In genomic region chr12:79377861-79378260, GRCm38 (mm10) we compare ENCODE assay signal across 14 mouse cellular contexts.
DNase-seq lines count a peak whose midpoint lies in the region; ATAC-seq and TF ChIP-seq lines count a peak whose summit lies in the region.
"Had no signal": no experiment of that assay in that cellular context is flagged by ENCODE, and none has a peak within 500 bp of the region (broad histone marks: within the 10 kb centered on the region; RNA-seq: fewer than 3 reads in every experiment).

No protein-coding gene starts in this region.

- no peak overlapping the region for H3K4me3 ChIP-seq in lung, embryonic 16.5 days (ENCODE audit: low read length)
- no peak overlapping the region for H3K4me3 ChIP-seq in lung, adult 2 months (replicated peaks; ENCODE audit: extremely low read depth, low read depth, low read length)
- H3K4me3 ChIP-seq in embryonic facial prominence, embryonic 10.5 days: no peak overlapping the region
- H3K4me3 ChIP-seq in limb, embryonic 11.5 days (ENCODE audit: low read depth, low read length): no peak overlapping the region
- H3K4me3 ChIP-seq in neural tube, embryonic 15.5 days (replicated peaks): no peak overlapping the region

- no peaks in the 10 kb centered on the region for H3K27me3 ChIP-seq in lung, embryonic 16.5 days (ENCODE audit: control insufficient read depth, insufficient read depth, low read depth, low read length)
- no peaks in the 10 kb centered on the region for H3K27me3 ChIP-seq in embryonic facial prominence, embryonic 10.5 days (replicated peaks; ENCODE audit: low read depth, poor library complexity, severe bottlenecking)
- no peaks in the 10 kb centered on the region for H3K27me3 ChIP-seq in limb, embryonic 11.5 days (ENCODE audit: control insufficient read depth, insufficient read depth, low read length)
- no peaks in the 10 kb centered on the region for H3K27me3 ChIP-seq in neural tube, embryonic 15.5 days (replicated peaks)
- H3K27me3 ChIP-seq: Patski had no signal

- H3K27ac ChIP-seq in lung, embryonic 16.5 days (ENCODE audit: low read length): peak overlapping the region; percentile 62
- peak overlapping the region; percentile 69 for H3K27ac ChIP-seq in embryonic facial prominence, embryonic 10.5 days (replicated peaks)
- 0 out of 2 replicates have a peak overlapping the region, but pooled peaks have one; percentile 39 for H3K27ac ChIP-seq in limb, embryonic 11.5 days (replicated peaks; ENCODE audit: low read depth, low read length)
- no peak overlapping the region for H3K27ac ChIP-seq in neural tube, embryonic 15.5 days (replicated peaks)
- H3K27ac ChIP-seq: kidney, postnatal 0 days had no signal

- no peak for TF ChIP-seq POLR2A in lung, adult 2 months (IDR thresholded peaks at IDR 0.05; ENCODE audit: borderline replicate concordance, extremely low read depth, low read depth, low read length)

- 35% methylated on average over 4 of the region's 4 CpGs for whole genome bisulfite sequencing in lung, embryonic 16.5 days
- WGBS in lung, adult 2 months: 31% methylated on average over 4 of the region's 4 CpGs
- 30% methylated on average over 4 of the region's 4 CpGs for WGBS in embryonic facial prominence, embryonic 10.5 days
- 8% methylated on average over 4 of the region's 4 CpGs for WGBS in limb, embryonic 11.5 days
- WGBS in neural tube, embryonic 15.5 days: 66% methylated on average over 4 of the region's 4 CpGs

- TF ChIP-seq CTCF in lung, adult 2 months (IDR thresholded peaks at IDR 0.05; ENCODE audit: insufficient read depth, low read length): no peak

- H3K4me2 ChIP-seq in lung, embryonic 16.5 days (ENCODE audit: low read depth, low read length): no peak overlapping the region
- H3K4me2 ChIP-seq in limb, embryonic 11.5 days (ENCODE audit: low read depth, severe bottlenecking): no peak overlapping the region
- no peak overlapping the region for H3K4me2 ChIP-seq in neural tube, embryonic 15.5 days

- no peak for DNase-seq in lung, adult 2 months
- peak; percentile 63 for DNase-seq in embryonic facial prominence, embryonic 10.5 days (ENCODE audit: low spot score)
- DNase-seq in limb, embryonic 11.5 days (ENCODE audit: low spot score): peak; percentile 46
- DNase-seq in retina, postnatal 1 day: no peak
- DNase-seq: cerebellum, postnatal 25 days; forebrain, postnatal 0 days; gastrocnemius, postnatal 10 days; thymus, adult 2 months had no signal

- H3K36me3 ChIP-seq in lung, embryonic 16.5 days (ENCODE audit: control insufficient read depth, insufficient read depth, low read length): no peaks in the 10 kb centered on the region
- no peaks in the 10 kb centered on the region for H3K36me3 ChIP-seq in embryonic facial prominence, embryonic 10.5 days (replicated peaks)
- H3K36me3 ChIP-seq in limb, embryonic 11.5 days (ENCODE audit: control insufficient read depth, insufficient read depth, low read length): no peaks in the 10 kb centered on the region
- no peaks in the 10 kb centered on the region for H3K36me3 ChIP-seq in neural tube, embryonic 15.5 days

- H3K4me1 ChIP-seq in lung, embryonic 16.5 days (replicated peaks; ENCODE audit: control insufficient read depth, insufficient read depth, low read length): peaks cover 5% of the 10 kb centered on the region
- H3K4me1 ChIP-seq in lung, adult 2 months (ENCODE audit: control insufficient read depth, insufficient read depth, low read length): no peaks in the 10 kb centered on the region; the same call in 1 of the 2 replicates
- H3K4me1 ChIP-seq in embryonic facial prominence, embryonic 10.5 days: peaks cover 40% of the 10 kb centered on the region
- H3K4me1 ChIP-seq in limb, embryonic 11.5 days (ENCODE audit: control insufficient read depth, insufficient read depth, low read length): peaks cover 6% of the 10 kb centered on the region; the same call in 1 of the 2 replicates
- H3K4me1 ChIP-seq in neural tube, embryonic 15.5 days: no peaks in the 10 kb centered on the region

- no peak for ATAC-seq in lung, embryonic 16.5 days (ENCODE audit: low read depth)
- ATAC-seq in limb, embryonic 11.5 days (ENCODE audit: insufficient number of reproducible peaks, low FRiP score, low TSS enrichment, low read depth): 0 out of 2 replicates have a peak, but pooled peaks have one; percentile 35
- ATAC-seq in neural tube, embryonic 15.5 days (ENCODE audit: low FRiP score): no peak
- ATAC-seq in CD4-positive, CD25-positive, alpha-beta regulatory T cell, adult 4 months: no peak
- ATAC-seq: forebrain, postnatal 0 days; inflammation-experienced regulatory T-cells, adult 6 months; Patski had no signal

- no peaks in the 10 kb centered on the region for H3K9me3 ChIP-seq in lung, embryonic 16.5 days (ENCODE audit: control insufficient read depth, low read length)
- H3K9me3 ChIP-seq in embryonic facial prominence, embryonic 10.5 days: no peaks in the 10 kb centered on the region
- no peaks in the 10 kb centered on the region for H3K9me3 ChIP-seq in limb, embryonic 11.5 days (ENCODE audit: control insufficient read depth, low read length)
- H3K9me3 ChIP-seq in neural tube, embryonic 15.5 days (replicated peaks): no peaks in the 10 kb centered on the region

- no peak overlapping the region for H3K9ac ChIP-seq in lung, embryonic 16.5 days (ENCODE audit: low read length)
- no peak overlapping the region for H3K9ac ChIP-seq in limb, embryonic 11.5 days (ENCODE audit: low read length)
- H3K9ac ChIP-seq in neural tube, embryonic 15.5 days (replicated peaks): no peak overlapping the region
- H3K9ac ChIP-seq: forebrain, postnatal 0 days had no signal

Comparison
In these comparisons a context has a peak if more than half of its experiments do, and no peak if none do; other contexts are left out.
1. DNase-seq: peak in embryonic facial prominence, embryonic 10.5 days (single experiment) and limb, embryonic 11.5 days (single experiment); none in lung, adult 2 months (single experiment) and retina, postnatal 1 day (single experiment).